Mouse (Mus musculus) adipocyte (in vitro differentiated cells): ENCODE data around the gene Tmem14c.

Source experiments
- DNase-seq: peaks from one replicate; pipeline ENCODE4 v3.0.0-alpha.2; 2016; ENCODE audit warnings: low spot score

The Tmem14c gene

DNA sequence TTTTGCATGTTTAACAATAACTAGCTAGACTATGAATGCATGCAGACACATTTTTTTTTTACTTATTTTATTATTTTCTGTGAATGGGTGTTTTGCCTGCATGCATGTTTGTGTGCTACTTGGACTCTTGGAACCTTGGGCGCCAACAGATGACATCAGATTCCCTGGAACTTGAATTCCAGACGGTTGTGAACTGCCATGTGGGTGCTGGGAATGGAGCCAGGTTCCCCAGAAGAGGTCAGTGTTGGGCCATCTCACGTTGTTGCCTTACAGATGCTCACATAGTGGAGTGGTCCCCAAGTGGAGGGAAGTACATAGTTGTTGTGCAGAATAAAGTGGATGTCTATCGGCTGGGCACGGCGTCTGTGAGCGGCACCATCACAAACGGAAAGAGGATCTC lies 7.1 kb upstream of the Tmem14c start:
- peak; percentile 33 for DNase-seq

DNA sequence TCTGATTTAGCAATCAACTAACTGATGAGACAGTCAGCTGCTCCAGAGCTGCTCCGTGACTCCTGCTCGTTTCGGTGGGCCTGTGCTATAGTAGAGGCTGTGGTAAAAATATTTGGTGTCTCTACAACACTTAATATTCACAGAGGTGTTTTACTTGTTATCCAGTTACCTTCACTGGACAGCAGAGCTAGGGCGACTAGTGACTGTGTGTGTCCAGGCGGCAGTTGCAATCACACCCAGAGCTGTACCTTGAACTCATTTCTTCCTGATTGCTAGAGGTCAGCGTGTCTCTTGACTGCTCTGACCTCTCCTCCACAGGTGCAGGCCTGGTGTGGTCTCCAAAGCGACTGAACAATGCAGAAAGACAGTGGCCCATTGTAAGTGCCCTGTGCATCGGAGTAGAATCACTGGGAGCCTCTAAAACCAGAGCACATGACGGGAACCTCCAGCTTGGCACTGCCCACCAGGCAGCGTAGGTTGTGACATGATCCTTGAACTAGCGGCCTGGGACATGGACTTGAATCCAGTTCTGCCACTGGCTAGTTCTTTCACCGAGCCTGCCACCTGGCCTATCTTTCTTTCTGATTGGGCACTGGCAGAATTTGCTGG lies 809 bp downstream of the Tmem14c start:
- no peak for DNase-seq

DNA sequence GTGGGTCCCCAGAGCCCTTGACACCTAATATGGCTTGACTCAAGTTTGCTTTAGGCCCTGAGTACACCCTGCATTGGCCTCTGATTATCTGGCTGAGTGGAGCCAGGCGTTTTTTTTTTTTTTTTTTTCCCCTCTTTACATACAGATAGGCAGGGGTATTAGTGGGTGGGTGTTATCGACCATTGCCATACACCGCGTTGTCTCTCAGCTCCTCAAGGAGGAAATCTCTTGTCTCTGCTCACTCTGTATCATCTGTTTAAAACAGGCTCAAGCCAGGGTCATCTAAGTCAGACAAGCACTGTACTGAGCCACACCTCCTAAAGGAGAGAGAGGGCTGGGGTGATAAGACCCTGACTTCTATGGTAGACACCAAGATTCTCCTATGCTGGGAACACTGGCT lies 1.7 kb downstream of the Tmem14c start:
- no peak for DNase-seq

DNA sequence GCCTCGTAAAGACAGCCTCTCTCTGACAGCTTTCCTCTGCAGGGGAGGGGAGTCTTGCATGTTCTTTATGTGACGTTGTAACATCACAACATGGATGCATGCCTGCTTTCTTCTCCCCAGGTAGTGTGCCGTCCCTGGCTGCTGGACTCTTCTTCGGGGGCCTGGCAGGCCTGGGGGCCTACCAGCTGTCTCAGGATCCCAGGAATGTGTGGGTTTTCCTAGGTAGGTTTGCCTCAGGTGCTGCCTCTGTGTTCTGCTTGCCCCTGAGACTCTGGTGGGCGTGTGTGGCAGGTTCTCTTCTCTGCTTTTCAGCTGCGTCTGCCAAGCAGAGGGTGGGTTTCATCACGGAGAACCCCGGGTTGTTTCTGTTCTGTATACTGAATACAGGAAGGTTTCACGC lies 2.1 kb downstream of the Tmem14c start:
- no peak for DNase-seq

DNA sequence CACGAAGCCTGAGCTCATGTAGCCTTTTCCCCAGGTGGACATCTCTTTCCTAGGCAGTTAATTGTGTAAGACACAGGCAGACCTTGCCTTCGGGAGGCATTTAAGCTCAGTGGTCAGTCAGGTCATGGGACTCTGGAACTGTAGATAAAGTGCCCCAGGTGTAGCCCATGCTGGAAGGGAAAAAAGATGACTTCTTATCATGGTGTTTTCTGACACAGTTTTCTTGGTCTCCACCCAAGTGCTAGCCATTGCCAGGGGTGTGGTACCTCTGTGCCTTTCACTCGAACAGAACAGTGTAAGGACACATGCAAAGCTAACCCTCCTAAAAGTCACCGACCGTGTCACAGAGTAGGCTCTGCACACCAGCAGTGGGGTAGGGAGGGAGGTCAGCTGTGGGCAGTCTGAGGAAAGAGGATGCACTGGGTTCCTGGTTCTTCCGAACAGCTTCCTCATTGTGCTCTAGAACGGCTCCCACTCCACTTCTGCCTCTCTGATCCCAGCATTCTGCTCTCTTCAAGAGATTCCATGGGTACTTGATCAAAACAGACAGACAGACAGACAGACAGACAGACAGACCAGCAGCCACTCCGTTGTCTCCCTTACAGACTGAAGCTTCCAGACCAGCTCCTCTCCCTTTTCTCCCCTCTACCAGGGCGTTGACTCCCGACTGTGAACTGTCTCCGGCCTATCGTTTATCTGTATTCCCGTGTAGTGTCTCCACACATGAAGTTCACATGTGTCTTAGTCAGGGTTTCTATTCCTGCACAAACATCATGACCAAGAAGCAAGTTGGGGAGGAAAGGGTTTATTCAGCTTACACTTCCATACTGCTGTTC lies 2.9 kb downstream of the Tmem14c start:
- no peak for DNase-seq

DNA sequence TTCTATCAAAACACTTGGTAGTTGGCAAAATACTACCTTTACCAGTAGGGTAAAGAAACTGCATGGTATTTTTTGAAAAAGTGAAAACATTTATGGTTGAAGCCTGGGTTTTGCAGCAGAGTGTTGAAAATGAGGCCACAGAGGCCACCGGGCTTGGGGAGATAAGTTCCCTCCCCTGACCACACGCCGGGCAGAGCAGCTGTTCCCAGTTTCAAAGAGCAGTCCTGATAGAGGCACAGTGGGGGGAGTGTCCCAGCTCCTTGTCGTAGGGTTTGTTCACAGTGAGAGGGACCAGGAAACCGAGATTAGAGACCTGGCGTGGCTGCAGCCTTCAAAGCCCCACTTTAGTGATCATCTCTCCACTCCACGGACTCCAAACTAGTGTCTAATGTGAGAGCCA lies 4.4 kb downstream of the Tmem14c start:
- no peak for DNase-seq

DNA sequence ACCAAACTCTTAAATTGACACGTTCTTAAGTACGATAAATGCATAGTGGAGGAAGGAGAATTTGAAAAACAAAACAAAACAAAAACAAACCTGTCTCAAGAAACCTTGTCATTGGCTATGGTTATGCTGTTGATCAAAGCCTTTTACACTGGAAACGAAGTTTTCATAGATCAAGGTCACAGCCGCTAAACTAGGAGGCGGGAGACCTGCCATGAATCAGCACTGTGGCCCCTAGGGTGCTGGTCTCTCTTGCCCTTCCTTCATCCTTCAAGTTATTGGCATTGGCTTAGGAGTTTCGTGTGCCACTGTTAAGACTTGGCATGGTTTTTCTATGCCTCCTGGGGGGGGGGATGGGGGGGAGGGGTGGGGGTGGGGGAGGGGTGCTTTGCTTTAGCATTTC lies 5.5 kb downstream of the Tmem14c start:
- no peak for DNase-seq

DNA sequence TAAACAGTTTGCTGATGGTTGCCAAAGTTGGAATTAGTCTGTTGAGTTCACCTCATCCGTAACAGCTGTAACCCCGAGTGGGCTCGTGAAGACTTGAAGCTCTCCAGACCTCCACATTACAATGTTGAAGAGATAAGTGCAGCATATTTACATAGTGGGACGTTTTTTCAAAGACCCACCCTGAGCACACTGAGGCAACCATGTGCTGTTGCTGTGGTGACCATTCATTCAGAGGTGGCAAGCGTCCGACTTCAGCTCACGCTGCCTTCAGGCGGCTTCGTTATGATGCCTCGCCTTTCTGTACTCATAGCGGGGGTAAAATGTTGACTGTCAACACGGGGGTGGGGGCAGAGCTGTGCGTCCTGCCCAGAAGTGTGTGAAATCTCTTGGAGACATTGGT lies 6.0 kb downstream of the Tmem14c start:
- no peak for DNase-seq

DNA sequence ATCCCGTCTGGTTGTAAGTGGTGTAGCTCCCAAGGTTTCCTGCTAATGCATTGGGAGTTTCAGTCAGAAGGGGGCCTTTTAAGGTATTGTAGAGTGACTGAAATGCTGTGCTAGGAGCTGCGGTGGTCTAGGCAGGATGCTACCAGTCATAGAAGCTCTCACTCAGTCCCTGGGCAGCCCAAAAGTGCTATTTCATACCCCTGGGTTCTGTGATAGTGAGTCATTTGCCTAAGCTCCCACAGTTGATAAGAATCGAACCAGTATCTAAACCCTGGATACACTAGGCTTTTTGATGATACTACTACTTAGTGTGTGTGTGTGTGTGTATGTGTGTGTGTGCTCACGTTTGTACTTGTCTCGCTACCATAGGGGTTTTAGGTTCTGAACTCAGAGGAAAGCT lies 14.0 kb downstream of the Tmem14c start:
- DNase-seq = no peak

DNA sequence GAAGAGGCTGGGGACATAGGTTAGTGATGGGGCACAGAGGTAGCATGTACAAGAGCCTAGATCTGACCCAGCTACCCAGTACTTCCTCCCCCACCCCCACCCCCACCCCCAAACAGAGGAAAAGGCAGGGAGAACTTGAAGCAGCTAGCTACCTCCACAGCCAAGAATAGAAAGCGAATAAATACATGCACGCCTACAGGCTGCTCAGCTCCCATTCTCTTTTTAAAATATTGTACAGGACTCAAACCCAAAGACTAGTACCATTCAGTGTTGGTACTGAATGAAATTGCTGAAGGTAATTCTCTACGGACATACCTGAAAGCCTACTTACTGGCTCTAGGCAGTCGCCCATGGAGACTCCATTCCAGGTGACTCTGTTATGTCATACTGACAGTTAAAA lies 26.4 kb downstream of the Tmem14c start:
- no peak for DNase-seq

DNA sequence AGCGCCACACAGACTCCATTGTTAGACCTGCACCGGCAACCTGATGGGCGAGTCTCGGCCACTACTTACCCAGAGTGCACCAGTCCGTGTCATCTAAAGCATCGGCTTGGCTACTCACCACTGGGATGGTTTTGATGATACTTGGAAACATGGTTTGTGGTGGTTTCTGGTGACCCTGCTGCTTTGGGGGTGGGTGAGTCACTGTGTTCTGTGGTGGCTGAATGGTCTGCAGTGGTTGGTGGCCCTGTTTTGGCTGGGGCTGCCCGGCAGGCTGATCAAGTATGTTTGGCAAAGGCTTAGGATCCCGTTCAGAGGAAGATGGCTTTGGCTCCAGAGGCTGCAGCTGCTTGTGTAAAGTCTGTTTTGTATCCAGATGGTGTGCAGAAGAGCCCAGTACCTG lies 29.8 kb downstream of the Tmem14c start:
- no peak for DNase-seq

DNA sequence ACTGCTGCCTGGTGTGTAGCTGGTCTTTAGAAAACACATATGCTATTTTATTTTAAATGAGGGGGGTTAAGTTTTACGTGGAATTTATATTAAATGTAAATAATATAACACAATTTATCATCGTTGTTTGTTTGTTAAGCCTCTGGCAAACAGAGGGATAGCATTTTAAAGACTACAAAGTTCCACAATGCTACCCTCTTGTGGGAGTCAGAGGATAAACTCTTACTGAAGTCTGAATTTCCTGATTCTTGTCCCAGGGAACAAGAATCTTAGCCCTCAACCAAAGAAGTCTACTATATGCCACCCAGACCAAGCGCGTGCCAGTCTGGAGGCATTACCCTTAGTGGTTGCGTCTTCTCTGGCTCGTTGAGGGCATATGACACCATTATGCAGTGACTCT lies 31.2 kb downstream of the Tmem14c start:
- peak; percentile 8 for DNase-seq

DNA sequence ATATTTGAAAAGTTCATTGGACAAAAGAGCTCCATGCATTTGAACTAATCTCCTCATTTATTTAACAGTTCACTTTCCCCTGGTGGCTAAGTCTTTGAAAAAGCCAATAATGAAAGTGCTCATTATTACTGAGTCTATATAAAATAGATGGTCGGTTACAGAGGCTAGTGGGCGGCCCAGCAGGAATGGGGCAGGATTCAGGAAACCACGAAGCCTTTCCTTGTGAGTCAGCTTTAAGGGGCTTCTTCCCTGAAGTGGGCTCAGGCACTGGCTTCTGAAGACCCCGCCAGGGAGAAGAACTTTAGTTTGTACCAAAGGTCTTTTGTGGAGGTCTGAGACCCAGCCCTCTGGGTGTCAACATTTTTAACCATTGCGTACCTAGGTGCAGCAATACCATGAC lies 35.9 kb downstream of the Tmem14c start:
- no peak for DNase-seq

DNA sequence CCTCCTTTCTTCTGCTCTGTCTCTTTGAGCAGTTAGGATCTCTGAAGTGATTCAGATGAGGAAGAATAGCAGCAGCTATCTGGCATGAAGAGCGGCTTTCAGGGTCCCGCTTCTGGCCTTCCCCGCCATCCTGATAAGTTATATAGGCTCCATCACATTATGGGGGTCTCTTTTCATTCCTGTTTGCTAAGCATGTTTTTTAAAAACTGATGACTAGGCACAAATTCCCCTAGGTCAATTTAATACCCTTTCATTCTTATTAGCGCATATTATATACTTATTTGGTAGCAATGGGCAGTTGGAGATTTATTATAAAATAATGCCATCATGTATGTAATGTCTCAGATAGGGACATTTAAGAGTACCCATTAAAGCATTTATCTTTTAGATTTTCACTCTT lies 51.5 kb downstream of the Tmem14c start:
- DNase-seq = no peak

DNA sequence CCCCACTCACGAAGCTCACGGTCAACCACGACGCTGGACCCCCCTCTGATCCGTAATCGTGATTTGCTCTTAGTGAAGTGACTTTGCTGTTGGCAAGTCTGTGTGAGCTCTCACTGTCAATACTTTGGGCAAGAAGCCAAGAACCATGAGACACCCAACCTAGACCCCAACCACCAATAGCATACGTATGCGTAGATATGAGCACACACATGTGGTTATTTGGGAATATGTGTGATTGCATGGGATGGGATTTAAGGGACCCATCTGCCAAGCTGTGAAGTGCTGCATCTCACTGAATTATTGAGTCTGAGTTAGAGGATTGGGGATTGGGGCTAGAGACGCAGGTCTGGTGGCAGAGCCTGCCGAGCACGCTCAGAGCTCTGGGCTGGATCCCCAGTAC lies 55.5 kb downstream of the Tmem14c start:
- DNase-seq = no peak
